Mouse (Mus musculus) stomach, embryonic 15.5 days (tissue): Measurements from ENCODE around the gene Pttg1ip. TPM values are rescaled to one million over a fixed set of nuclear protein-coding genes. Genes with fewer than 3 reads are reported as not detected.

Experiments used
- ATAC-seq: fragments of 200-750 bp; cut with Nextera tagmentation; 2 replicates; pipeline ENCODE4 v1.8.0; 2017; ENCODE audit warnings: low read depth, moderate number of reproducible peaks, moderate TSS enrichment; ENCODE audit not compliant: insufficient read depth, low FRiP score
- H3K27ac ChIP-seq: fragments of 300-500 bp; sonication (generic); 2 replicates; pipeline ENCODE4 v1.5.1; 2015; ENCODE audit warnings: mild to moderate bottlenecking, inconsistent platforms
- H3K27me3 ChIP-seq: fragments of 300-500 bp; sonication (generic); replicated peaks from 2 replicates; pipeline ENCODE4 v1.6.1; 2015; ENCODE audit warnings: inconsistent platforms
- H3K36me3 ChIP-seq: fragments of 300-500 bp; sonication (generic); 2 replicates; pipeline ENCODE4 v1.6.1; 2015; ENCODE audit warnings: inconsistent platforms
- H3K4me1 ChIP-seq: fragments of 300-500 bp; sonication (generic); 2 replicates; pipeline ENCODE4 v1.6.1; 2015; ENCODE audit warnings: inconsistent platforms
- H3K4me2 ChIP-seq: fragments of 300-500 bp; sonication (generic); 2 replicates; pipeline ENCODE4 v1.6.1; 2015; ENCODE audit warnings: mild to moderate bottlenecking, inconsistent platforms
- H3K4me3 ChIP-seq: fragments of 300-500 bp; sonication (generic); replicated peaks from 2 replicates; pipeline ENCODE4 v1.5.1; 2015; ENCODE audit warnings: inconsistent platforms
- H3K9ac ChIP-seq: fragments of 300-500 bp; sonication (generic); 2 replicates; pipeline ENCODE4 v1.6.1; 2015; ENCODE audit warnings: inconsistent platforms
- H3K9me3 ChIP-seq: fragments of 300-500 bp; sonication (generic); 2 replicates; pipeline ENCODE4 v1.6.1; 2016; ENCODE audit warnings: inconsistent platforms
- WGBS: fragments of 180-500 bp; shearing (Covaris S2); methylation state at CpG from one replicate; pipeline ENCODE4 v1.1.7; 2015; 5-methylcytosine and 5-hydroxymethylcytosine counted together
- polyA plus RNA-seq: library from polyadenylated mRNA; unstranded; fragments of >200 nt; fragmentation: Nextera tagmentation; extraction: Ambion mirVana; gene quantifications from 2 replicates; pipeline ENCODE4 v1.2.1, GENCODE M21; 2015

The Pttg1ip gene
- polyA plus RNA-seq, 1 experiment from 2014 or later: 174 TPM

DNA sequence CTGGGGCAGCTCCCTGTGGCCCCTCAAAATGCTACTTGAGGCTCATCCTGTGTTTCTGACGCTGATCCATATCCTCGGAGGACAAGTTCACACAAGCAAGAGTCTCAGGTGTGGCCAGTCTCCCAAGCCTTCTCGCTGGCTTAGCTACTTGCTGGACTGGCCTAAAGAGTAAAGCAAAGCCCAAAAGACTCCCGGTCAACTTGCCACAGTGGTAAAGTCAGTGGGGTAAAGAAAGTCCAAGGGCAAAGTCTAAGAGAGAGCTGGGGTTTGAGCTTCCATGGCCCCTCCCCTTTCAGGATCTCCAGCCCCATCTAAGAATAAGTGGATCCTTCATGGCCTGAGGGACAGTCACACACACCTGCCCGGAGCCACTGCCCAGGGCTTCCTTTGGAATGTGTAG lies 29.4 kb upstream of the Pttg1ip start:
- Histone ChIP-seq H3K27ac (no peak overlapping the region), H3K27me3 (no peaks in the 10 kb centered on the region), H3K9me3 (no peaks in the 10 kb centered on the region), H3K9ac (no peak overlapping the region), H3K4me2 (no peak overlapping the region), H3K4me1 (no peaks in the 10 kb centered on the region), H3K36me3 (no peaks in the 10 kb centered on the region), H3K4me3 (no peak overlapping the region)
- 80% methylated on average over 5 of the region's 5 CpGs for WGBS
- no peak for ATAC-seq

DNA sequence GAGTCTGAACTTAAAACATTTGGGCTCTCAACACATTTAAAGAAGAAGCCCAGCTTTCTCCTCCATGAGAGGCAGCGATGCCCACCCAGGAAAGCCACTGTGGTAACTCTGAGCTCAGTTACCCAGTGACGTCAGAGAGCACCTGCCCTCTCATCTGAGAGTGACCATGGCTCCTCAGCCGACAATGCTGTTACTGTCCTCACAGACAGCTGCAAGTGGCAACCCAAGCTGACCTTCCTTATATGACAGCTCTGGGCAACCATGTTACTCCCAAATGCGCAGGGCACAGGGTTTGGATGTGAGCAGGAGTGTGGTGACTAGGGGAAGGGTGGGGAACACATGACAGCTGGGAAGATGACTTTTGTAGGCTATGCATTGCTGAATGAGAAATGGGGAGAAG lies 28.2 kb upstream of the Pttg1ip start:
- Histone ChIP-seq H3K4me3 (no peak overlapping the region), H3K27me3 (no peaks in the 10 kb centered on the region), H3K9ac (no peak overlapping the region), H3K9me3 (no peaks in the 10 kb centered on the region), H3K4me1 (no peaks in the 10 kb centered on the region), H3K27ac (no peak overlapping the region), H3K4me2 (no peak overlapping the region), H3K36me3 (no peaks in the 10 kb centered on the region)
- no peak for ATAC-seq
- 75% methylated on average over 4 of the region's 4 CpGs for WGBS

DNA sequence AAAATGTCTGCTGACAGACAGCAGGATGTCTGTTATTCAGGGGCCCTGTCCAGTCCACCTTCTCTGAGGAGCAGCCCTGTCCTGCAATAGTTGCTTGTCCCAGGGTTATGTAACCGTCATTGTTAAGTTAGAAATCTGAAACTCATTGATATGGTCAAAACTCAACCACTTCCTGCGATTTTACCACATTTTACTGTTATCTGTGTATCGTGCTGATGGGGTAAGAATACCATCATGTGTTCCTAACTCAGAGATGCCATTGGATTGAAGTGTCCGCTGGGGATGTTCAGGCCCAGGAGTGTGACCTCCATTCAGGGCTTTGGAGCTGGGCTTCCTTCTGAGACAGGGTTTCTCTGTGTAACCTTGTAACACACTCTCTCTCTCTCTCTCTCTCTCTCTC lies 26.6 kb upstream of the Pttg1ip start:
- Histone ChIP-seq H3K4me3 (no peak overlapping the region), H3K9me3 (no peaks in the 10 kb centered on the region), H3K27ac (no peak overlapping the region), H3K27me3 (no peaks in the 10 kb centered on the region), H3K9ac (no peak overlapping the region), H3K36me3 (no peaks in the 10 kb centered on the region), H3K4me1 (no peaks in the 10 kb centered on the region), H3K4me2 (no peak overlapping the region)
- WGBS: 83% methylated on average over 4 of the region's 4 CpGs
- no peak for ATAC-seq

GRCm38 (mm10) chr10:77556631-77557030 lies 24.9 kb upstream of the Pttg1ip start:
- no peaks in the 10 kb centered on the region for H3K9me3 ChIP-seq
- H3K27me3 ChIP-seq: no peaks in the 10 kb centered on the region
- no peak for ATAC-seq
- 87% methylated on average over 7 of the region's 7 CpGs for WGBS
- H3K4me3 ChIP-seq: no peak overlapping the region
- H3K36me3 ChIP-seq: no peaks in the 10 kb centered on the region
- H3K4me2 ChIP-seq: no peak overlapping the region
- H3K27ac ChIP-seq: no peak overlapping the region
- H3K4me1 ChIP-seq: no peaks in the 10 kb centered on the region
- no peak overlapping the region for H3K9ac ChIP-seq

- no peak overlapping the region for H3K9ac ChIP-seq
- no peaks in the 10 kb centered on the region for H3K36me3 ChIP-seq
- no peaks in the 10 kb centered on the region for H3K4me1 ChIP-seq
- H3K27me3 ChIP-seq: no peaks in the 10 kb centered on the region
- H3K9me3 ChIP-seq: no peaks in the 10 kb centered on the region
- H3K4me3 ChIP-seq: no peak overlapping the region
- H3K4me2 ChIP-seq: no peak overlapping the region
- no peak overlapping the region for H3K27ac ChIP-seq
- WGBS: 85% methylated on average over 4 of the region's 4 CpGs
- no peak; the same call in 1 of the 2 replicates for ATAC-seq
These were observed 23.9 kb upstream of the Pttg1ip start for GRCm38 (mm10) chr10:77557641-77558040.

GRCm38 (mm10) chr10:77560090-77560489 lies 21.4 kb upstream of the Pttg1ip start:
- Histone ChIP-seq H3K36me3 (no peaks in the 10 kb centered on the region), H3K9me3 (no peaks in the 10 kb centered on the region), H3K4me3 (no peak overlapping the region), H3K27ac (no peak overlapping the region), H3K4me1 (no peaks in the 10 kb centered on the region), H3K27me3 (no peaks in the 10 kb centered on the region), H3K4me2 (no peak overlapping the region), H3K9ac (no peak overlapping the region)
- ATAC-seq: no peak
- 88% methylated on average over 11 of the region's 11 CpGs for WGBS

DNA sequence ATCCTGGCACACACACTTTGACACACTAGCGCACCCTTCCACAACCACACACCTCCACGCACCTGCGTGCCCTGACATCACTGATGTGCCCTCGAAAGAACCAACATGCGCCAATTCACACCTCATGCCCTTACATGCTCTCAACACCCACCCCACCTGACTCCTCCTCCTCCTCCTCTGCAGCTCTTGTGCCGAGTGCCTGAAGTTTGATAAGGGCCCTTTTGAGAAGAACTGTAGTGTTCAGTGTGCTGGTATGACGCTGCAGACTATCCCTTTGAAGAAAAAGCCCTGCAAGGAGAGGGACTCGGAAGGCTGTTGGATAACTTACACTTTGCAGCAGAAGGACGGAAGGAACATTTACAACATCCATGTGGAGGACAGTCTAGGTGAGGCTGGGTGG lies 20.7 kb upstream of the Pttg1ip start:
- H3K9me3 ChIP-seq: no peaks in the 10 kb centered on the region
- H3K4me1 ChIP-seq: no peaks in the 10 kb centered on the region
- H3K36me3 ChIP-seq: no peaks in the 10 kb centered on the region
- 85% methylated on average over 9 of the region's 9 CpGs for WGBS
- no peak overlapping the region for H3K4me3 ChIP-seq
- H3K27me3 ChIP-seq: no peaks in the 10 kb centered on the region
- no peak overlapping the region for H3K9ac ChIP-seq
- ATAC-seq: no peak
- no peak overlapping the region for H3K4me2 ChIP-seq
- H3K27ac ChIP-seq: no peak overlapping the region

- no peak for ATAC-seq
- Histone ChIP-seq H3K9me3 (no peaks in the 10 kb centered on the region), H3K4me3 (no peak overlapping the region), H3K4me1 (no peaks in the 10 kb centered on the region), H3K27ac (no peak overlapping the region), H3K4me2 (no peak overlapping the region), H3K36me3 (no peaks in the 10 kb centered on the region), H3K9ac (no peak overlapping the region), H3K27me3 (no peaks in the 10 kb centered on the region)
- 70% methylated on average over 2 of the region's 2 CpGs for WGBS
These were observed 20.0 kb upstream of the Pttg1ip start for GRCm38 (mm10) chr10:77561508-77561907.

GRCm38 (mm10) chr10:77565005-77565404 lies 16.5 kb upstream of the Pttg1ip start:
- Histone ChIP-seq H3K4me1 (peaks cover 3% of the 10 kb centered on the region; the same call in 1 of the 2 replicates), H3K36me3 (no peaks in the 10 kb centered on the region), H3K4me3 (no peak overlapping the region), H3K4me2 (no peak overlapping the region), H3K27ac (no peak overlapping the region), H3K9me3 (no peaks in the 10 kb centered on the region), H3K9ac (no peak overlapping the region), H3K27me3 (no peaks in the 10 kb centered on the region)
- WGBS: 76% methylated on average over 8 of the region's 8 CpGs
- no peak for ATAC-seq

DNA sequence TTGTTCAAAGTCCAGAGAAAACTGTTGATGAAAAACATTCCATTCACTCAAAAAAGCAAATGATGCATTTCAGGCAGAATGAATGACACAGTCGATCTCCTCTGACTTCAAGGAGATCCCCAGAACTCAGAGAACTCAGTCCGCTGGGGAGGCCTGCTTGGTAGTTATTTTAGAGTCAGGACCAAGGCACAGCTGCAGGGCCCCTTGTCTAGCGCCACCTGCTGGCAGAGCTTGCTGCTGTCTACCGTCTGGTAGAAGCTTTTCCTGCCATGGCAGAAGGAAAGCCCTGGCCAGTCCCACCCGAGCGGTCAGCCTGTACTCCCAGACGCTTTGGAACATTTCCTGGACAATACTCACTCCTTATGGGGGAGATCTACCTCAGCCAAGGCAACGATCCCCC lies 14.9 kb upstream of the Pttg1ip start:
- 39% methylated on average over 8 of the region's 8 CpGs for WGBS
- Histone ChIP-seq H3K27ac (no peak overlapping the region), H3K4me1 (peaks cover 3% of the 10 kb centered on the region; the same call in 1 of the 2 replicates), H3K4me2 (no peak overlapping the region), H3K9ac (no peak overlapping the region), H3K4me3 (no peak overlapping the region), H3K9me3 (no peaks in the 10 kb centered on the region), H3K27me3 (no peaks in the 10 kb centered on the region), H3K36me3 (no peaks in the 10 kb centered on the region)
- no peak for ATAC-seq

DNA sequence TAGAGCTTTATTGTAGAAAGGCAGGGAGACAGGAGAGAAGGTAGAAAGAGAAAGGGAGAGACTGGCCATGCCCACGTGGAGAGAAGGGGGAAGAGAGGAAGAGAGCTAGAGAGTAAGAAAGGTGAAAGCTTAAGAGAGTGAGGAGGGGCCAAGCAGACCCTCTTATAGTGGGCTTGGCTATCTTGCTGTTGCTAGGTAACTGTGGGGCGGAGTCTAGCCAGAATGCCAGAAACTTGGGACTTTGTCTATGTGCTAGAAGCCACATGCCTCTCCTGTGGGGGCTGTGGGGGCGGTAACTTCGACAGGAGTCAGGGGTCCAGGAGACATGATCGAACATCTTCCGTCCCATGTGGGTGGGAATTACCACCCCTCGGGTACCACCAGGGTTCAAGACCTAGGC lies 12.0 kb upstream of the Pttg1ip start:
- peak overlapping the region; percentile 38 for H3K4me2 ChIP-seq

GRCm38 (mm10) chr10:77569973-77570658 lies 11.4 kb upstream of the Pttg1ip start:
- Histone ChIP-seq H3K4me3 (no peak overlapping the region), H3K9ac (no peak overlapping the region), H3K9me3 (no peaks in the 10 kb centered on the region), H3K36me3 (no peaks in the 10 kb centered on the region), H3K4me1 (peaks cover 3% of the 10 kb centered on the region; the same call in 1 of the 2 replicates), H3K27me3 (no peaks in the 10 kb centered on the region), H3K27ac (peak overlapping the region; percentile 88), H3K4me2 (peak overlapping the region; percentile 38; the same call in 1 of the 2 replicates)
- 35% methylated on average over 6 of the region's 6 CpGs for WGBS
- peak; percentile 71 for ATAC-seq

More for the DNA sequence above, 12.0 kb upstream of the Pttg1ip start:
- H3K9me3 ChIP-seq: no peaks in the 10 kb centered on the region
- peak overlapping the region; percentile 88 for H3K27ac ChIP-seq
- H3K4me1 ChIP-seq: peaks cover 3% of the 10 kb centered on the region; the same call in 1 of the 2 replicates
- 35% methylated on average over 7 of the region's 7 CpGs for WGBS
- 0 out of 2 replicates have a peak, but pooled peaks have one; percentile 3 for ATAC-seq
- no peak overlapping the region for H3K9ac ChIP-seq
- no peaks in the 10 kb centered on the region for H3K36me3 ChIP-seq
- no peak overlapping the region for H3K4me3 ChIP-seq
- H3K27me3 ChIP-seq: no peaks in the 10 kb centered on the region
